Mouse (Mus musculus): ENCODE measurements around the gene Cav2. TPM values are rescaled to one million over a fixed set of nuclear protein-coding genes. Genes with fewer than 3 reads are reported as not detected.
A peak's percentile ranks its signal among the peaks of the same experiment; 100 is the strongest.

Gene Cav2
- polyA plus RNA-seq, 1 experiment from 2014 or later, result 19.8 TPM

DNA sequence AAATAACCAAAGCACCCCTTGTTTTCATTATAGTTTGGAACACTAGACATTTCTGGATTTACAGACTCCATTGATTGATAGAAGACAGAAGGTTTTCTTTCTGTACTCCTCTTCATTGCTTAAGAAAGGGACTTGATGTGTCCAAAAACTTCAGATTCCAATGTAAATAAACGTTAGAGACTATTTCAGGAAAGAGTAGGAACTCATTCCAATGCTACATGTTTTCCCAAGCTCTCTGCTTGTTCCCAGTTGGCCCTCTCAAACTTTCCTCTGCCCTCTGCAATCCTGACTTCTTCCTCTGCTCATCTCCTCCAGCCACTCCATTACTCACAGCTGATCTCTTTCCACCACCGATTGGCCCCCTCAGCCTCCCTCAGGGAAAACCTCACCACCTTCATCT, 18.2 kb upstream of the Cav2 start:
- no peak for ATAC-seq (ENCODE audit: low FRiP score, low TSS enrichment)
- WGBS, result 51% methylated on average over 2 of the region's 2 CpGs
- Histone ChIP-seq H3K27me3 (ENCODE audit: control insufficient read depth, insufficient read depth, low read length) (no peaks in the 10 kb centered on the region), H3K27ac (ENCODE audit: low read depth, low read length) (no peak overlapping the region), H3K4me3 (ENCODE audit: low read length) (no peak overlapping the region), H3K4me1 (ENCODE audit: control insufficient read depth, insufficient read depth, low read length) (no peaks in the 10 kb centered on the region), H3K9me3 (ENCODE audit: control insufficient read depth, low read length) (no peaks in the 10 kb centered on the region), H3K9ac (ENCODE audit: low read depth, low read length) (no peak overlapping the region), H3K36me3 (ENCODE audit: control insufficient read depth, insufficient read depth, low read length) (no peaks in the 10 kb centered on the region), H3K4me2 (replicated peaks; ENCODE audit: low read depth, low read length) (no peak overlapping the region)

DNA sequence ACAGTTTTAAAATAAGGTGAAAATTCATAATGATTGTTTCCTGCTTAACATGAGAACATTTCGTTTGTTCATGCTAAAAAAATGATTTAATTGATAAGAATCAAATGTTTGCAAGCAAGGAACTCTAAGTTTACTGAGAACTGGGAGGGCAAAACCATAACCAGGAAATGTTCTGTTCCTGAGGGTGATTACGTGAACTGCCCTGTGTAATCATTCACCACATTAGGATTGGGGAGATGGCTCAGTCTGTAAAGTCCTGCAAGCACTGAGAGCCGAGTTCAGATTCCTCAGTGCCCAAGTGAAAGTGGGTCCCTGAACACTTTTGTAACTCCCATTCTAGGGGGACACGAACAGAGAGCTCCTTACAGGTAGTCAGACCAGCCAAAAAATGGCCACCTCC, 15.9 kb upstream of the Cav2 start:
- Histone ChIP-seq H3K36me3 (ENCODE audit: control insufficient read depth, insufficient read depth, low read length) (no peaks in the 10 kb centered on the region), H3K4me1 (ENCODE audit: control insufficient read depth, insufficient read depth, low read length) (no peaks in the 10 kb centered on the region), H3K4me2 (replicated peaks; ENCODE audit: low read depth, low read length) (no peak overlapping the region), H3K9me3 (ENCODE audit: control insufficient read depth, low read length) (no peaks in the 10 kb centered on the region), H3K27me3 (ENCODE audit: control insufficient read depth, insufficient read depth, low read length) (no peaks in the 10 kb centered on the region), H3K9ac (ENCODE audit: low read depth, low read length) (no peak overlapping the region), H3K4me3 (ENCODE audit: low read length) (no peak overlapping the region), H3K27ac (ENCODE audit: low read depth, low read length) (no peak overlapping the region)
- ATAC-seq (ENCODE audit: low FRiP score, low TSS enrichment), result no peak
- WGBS, result 68% methylated on average over 4 of the region's 4 CpGs

DNA sequence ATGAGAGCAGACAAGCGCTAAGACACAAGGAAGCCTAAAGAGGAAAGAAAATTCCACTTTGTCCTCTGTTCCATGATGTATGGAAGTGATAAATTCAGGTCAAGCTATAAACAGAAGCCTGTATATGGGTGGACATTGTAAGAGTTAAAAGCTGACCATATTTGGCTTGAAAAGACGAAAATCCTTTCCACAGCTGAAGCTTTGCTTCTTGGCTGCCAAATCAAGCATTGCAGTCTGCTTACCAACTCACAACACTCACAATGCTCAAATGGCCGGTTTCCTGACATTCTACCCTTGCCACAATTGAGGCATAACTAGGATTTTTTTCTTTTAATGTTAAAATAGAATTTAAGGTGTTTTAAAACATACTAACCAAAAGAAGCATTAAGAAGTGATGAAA, 14.5 kb upstream of the Cav2 start:
- H3K9me3 ChIP-seq (ENCODE audit: control insufficient read depth, low read length), result no peaks in the 10 kb centered on the region
- H3K4me1 ChIP-seq (ENCODE audit: control insufficient read depth, insufficient read depth, low read length), result no peaks in the 10 kb centered on the region
- ATAC-seq (ENCODE audit: low FRiP score, low TSS enrichment), result no peak
- 59% methylated on average over 3 of the region's 3 CpGs for WGBS
- no peaks in the 10 kb centered on the region for H3K36me3 ChIP-seq (ENCODE audit: control insufficient read depth, insufficient read depth, low read length)
- H3K27me3 ChIP-seq (ENCODE audit: control insufficient read depth, insufficient read depth, low read length), result no peaks in the 10 kb centered on the region
- no peak overlapping the region for H3K4me2 ChIP-seq (replicated peaks; ENCODE audit: low read depth, low read length)
- H3K27ac ChIP-seq (ENCODE audit: low read depth, low read length), result no peak overlapping the region
- H3K9ac ChIP-seq (ENCODE audit: low read depth, low read length), result no peak overlapping the region
- no peak overlapping the region for H3K4me3 ChIP-seq (ENCODE audit: low read length)

DNA sequence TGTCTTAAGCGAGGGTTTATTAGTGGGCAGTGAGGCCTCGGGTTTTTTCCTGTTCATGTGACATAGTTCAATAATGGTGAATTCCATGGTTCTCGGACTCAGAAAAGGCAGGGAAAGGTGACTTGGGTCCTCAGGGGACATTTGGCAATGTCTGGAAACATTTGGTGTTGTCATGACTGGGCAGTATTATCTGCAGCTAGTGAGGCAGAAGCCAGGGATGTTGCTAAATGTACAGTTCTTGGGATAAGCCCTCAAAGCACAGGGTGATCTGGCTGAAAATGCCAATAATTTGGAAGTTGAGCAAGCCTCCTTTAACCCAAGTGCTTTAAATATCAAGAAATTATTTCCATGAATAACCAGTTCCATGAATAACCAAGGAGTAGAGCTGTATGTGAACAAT, 2.6 kb upstream of the Cav2 start:
- Histone ChIP-seq H3K36me3 (ENCODE audit: control insufficient read depth, insufficient read depth, low read length) (no peaks in the 10 kb centered on the region), H3K4me3 (ENCODE audit: low read length) (no peak overlapping the region), H3K9ac (ENCODE audit: low read depth, low read length) (no peak overlapping the region), H3K9me3 (ENCODE audit: control insufficient read depth, low read length) (no peaks in the 10 kb centered on the region), H3K4me1 (ENCODE audit: control insufficient read depth, insufficient read depth, low read length) (0 out of 2 replicates have a peak, but pooled peaks cover 6% of the 10 kb centered on the region), H3K4me2 (replicated peaks; ENCODE audit: low read depth, low read length) (no peak overlapping the region), H3K27me3 (ENCODE audit: control insufficient read depth, insufficient read depth, low read length) (no peaks in the 10 kb centered on the region), H3K27ac (ENCODE audit: low read depth, low read length) (no peak overlapping the region)
- no peak for ATAC-seq (ENCODE audit: low FRiP score, low TSS enrichment)
- 83% methylated on average over 3 of the region's 3 CpGs for WGBS

GRCm38 (mm10) chr6:17281757-17282092, 740 bp downstream of the Cav2 start:
- Histone ChIP-seq H3K4me2 (replicated peaks; ENCODE audit: low read depth, low read length) (peak overlapping the region; percentile 80), H3K4me1 (ENCODE audit: control insufficient read depth, insufficient read depth, low read length) (0 out of 2 replicates have a peak, but pooled peaks cover 6% of the 10 kb centered on the region), H3K9me3 (ENCODE audit: control insufficient read depth, low read length) (no peaks in the 10 kb centered on the region), H3K4me3 (ENCODE audit: low read length) (peak overlapping the region; percentile 38), H3K27me3 (ENCODE audit: control insufficient read depth, insufficient read depth, low read length) (no peaks in the 10 kb centered on the region), H3K36me3 (ENCODE audit: control insufficient read depth, insufficient read depth, low read length) (no peaks in the 10 kb centered on the region), H3K27ac (ENCODE audit: low read depth, low read length) (peak overlapping the region; percentile 62; the same call in 1 of the 2 replicates), H3K9ac (ENCODE audit: low read depth, low read length) (peak overlapping the region; percentile 64; the same call in 1 of the 2 replicates)
- 26% methylated on average over 8 of the region's 8 CpGs for WGBS
- no peak; the same call in 1 of the 2 replicates for ATAC-seq (ENCODE audit: low FRiP score, low TSS enrichment)

DNA sequence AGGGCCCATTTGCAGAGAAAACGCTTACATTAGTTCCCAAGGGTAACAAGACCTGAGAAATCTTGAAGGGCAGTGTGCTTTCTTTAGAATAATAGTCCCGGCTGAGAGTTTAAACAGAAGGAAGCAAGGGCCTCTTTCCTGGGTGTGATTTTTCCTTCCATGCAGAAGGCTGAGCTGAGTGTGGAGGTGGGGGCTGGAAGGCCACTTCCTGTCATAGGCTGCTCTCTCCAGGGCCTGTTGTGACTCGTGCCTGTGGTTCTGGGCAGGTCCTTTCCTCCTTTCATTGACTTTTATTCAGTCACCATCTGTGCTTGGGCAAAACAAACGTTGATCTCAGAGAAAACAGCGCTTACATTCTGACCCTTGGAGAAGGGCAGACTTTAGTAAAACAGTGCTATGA, 1.2 kb downstream of the Cav2 start:
- Histone ChIP-seq H3K9ac (ENCODE audit: low read depth, low read length) (no peak overlapping the region), H3K27me3 (ENCODE audit: control insufficient read depth, insufficient read depth, low read length) (no peaks in the 10 kb centered on the region), H3K4me2 (replicated peaks; ENCODE audit: low read depth, low read length) (peak overlapping the region; percentile 80), H3K9me3 (ENCODE audit: control insufficient read depth, low read length) (no peaks in the 10 kb centered on the region), H3K36me3 (ENCODE audit: control insufficient read depth, insufficient read depth, low read length) (no peaks in the 10 kb centered on the region), H3K4me3 (ENCODE audit: low read length) (peak overlapping the region; percentile 38; the same call in 1 of the 2 replicates), H3K4me1 (ENCODE audit: control insufficient read depth, insufficient read depth, low read length) (0 out of 2 replicates have a peak, but pooled peaks cover 6% of the 10 kb centered on the region), H3K27ac (ENCODE audit: low read depth, low read length) (peak overlapping the region; percentile 62; the same call in 1 of the 2 replicates)
- peak; percentile 67 for ATAC-seq (ENCODE audit: low FRiP score, low TSS enrichment)
- WGBS, result 30% methylated on average over 5 of the region's 5 CpGs

- ATAC-seq (ENCODE audit: low FRiP score, low TSS enrichment), result no peak
- Histone ChIP-seq H3K4me1 (ENCODE audit: control insufficient read depth, insufficient read depth, low read length) (0 out of 2 replicates have a peak, but pooled peaks cover 6% of the 10 kb centered on the region), H3K9ac (ENCODE audit: low read depth, low read length) (no peak overlapping the region), H3K4me3 (ENCODE audit: low read length) (no peak overlapping the region), H3K36me3 (ENCODE audit: control insufficient read depth, insufficient read depth, low read length) (no peaks in the 10 kb centered on the region), H3K27ac (ENCODE audit: low read depth, low read length) (no peak overlapping the region), H3K27me3 (ENCODE audit: control insufficient read depth, insufficient read depth, low read length) (no peaks in the 10 kb centered on the region), H3K9me3 (ENCODE audit: control insufficient read depth, low read length) (no peaks in the 10 kb centered on the region), H3K4me2 (replicated peaks; ENCODE audit: low read depth, low read length) (no peak overlapping the region)
- 84% methylated on average over 3 of the region's 3 CpGs for WGBS
Measured at GRCm38 (mm10) chr6:17283834-17284233, 2.8 kb downstream of the Cav2 start.

DNA sequence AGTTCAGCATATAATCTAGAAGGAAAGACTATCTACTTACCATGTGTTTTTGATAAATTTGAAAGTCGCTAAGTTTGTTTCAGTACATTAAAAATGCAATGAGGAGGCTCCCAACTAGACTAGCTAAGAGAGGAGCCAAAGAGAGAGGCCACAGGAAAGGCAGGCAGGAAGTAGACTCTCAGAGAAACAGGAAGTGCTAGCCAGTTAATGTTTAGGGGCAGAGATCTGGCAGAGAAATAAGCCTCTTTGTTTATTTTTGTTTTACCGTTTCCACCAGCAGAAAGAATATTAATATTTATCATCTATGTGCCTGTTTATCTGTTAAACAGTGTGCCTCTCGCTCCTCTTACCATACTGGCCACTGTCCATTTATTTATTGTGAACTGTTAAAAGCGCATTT, 5.4 kb downstream of the Cav2 start:
- Histone ChIP-seq H3K27ac (ENCODE audit: low read depth, low read length) (no peak overlapping the region), H3K36me3 (ENCODE audit: control insufficient read depth, insufficient read depth, low read length) (no peaks in the 10 kb centered on the region)
- no peak for ATAC-seq (ENCODE audit: low FRiP score, low TSS enrichment)

GRCm38 (mm10) chr6:17295116-17295515, 14.1 kb downstream of the Cav2 start:
- H3K9ac ChIP-seq (ENCODE audit: low read depth, low read length), result no peak overlapping the region
- H3K9me3 ChIP-seq (ENCODE audit: control insufficient read depth, low read length), result no peaks in the 10 kb centered on the region
- no peak overlapping the region for H3K27ac ChIP-seq (ENCODE audit: low read depth, low read length)
- no peaks in the 10 kb centered on the region for H3K4me1 ChIP-seq (ENCODE audit: control insufficient read depth, insufficient read depth, low read length)
- WGBS, result 36% methylated on average over 5 of the region's 5 CpGs
- no peak overlapping the region for H3K4me3 ChIP-seq (ENCODE audit: low read length)
- H3K27me3 ChIP-seq (ENCODE audit: control insufficient read depth, insufficient read depth, low read length), result no peaks in the 10 kb centered on the region
- peak; percentile 69 for ATAC-seq (ENCODE audit: low FRiP score, low TSS enrichment)
- H3K36me3 ChIP-seq (ENCODE audit: control insufficient read depth, insufficient read depth, low read length), result no peaks in the 10 kb centered on the region
- H3K4me2 ChIP-seq (replicated peaks; ENCODE audit: low read depth, low read length), result no peak overlapping the region

More for the DNA sequence above, 5.4 kb downstream of the Cav2 start:
- Histone ChIP-seq H3K27me3 (ENCODE audit: control insufficient read depth, insufficient read depth, low read length) (no peaks in the 10 kb centered on the region), H3K9ac (ENCODE audit: low read depth, low read length) (no peak overlapping the region), H3K4me1 (ENCODE audit: control insufficient read depth, insufficient read depth, low read length) (0 out of 2 replicates have a peak, but pooled peaks cover 6% of the 10 kb centered on the region), H3K4me3 (ENCODE audit: low read length) (no peak overlapping the region), H3K9me3 (ENCODE audit: control insufficient read depth, low read length) (no peaks in the 10 kb centered on the region), H3K4me2 (replicated peaks; ENCODE audit: low read depth, low read length) (no peak overlapping the region)
- WGBS, result 77% methylated on average over 4 of the region's 4 CpGs

All from kidney, embryonic 14.5 days (tissue).